Mouse (Mus musculus): ENCODE results near the gene Maf.

The Maf gene

GRCm38 (mm10) chr8:115707731-115708590 is at the start of gene Maf:
Maf (minus strand) TSS chr8:115707794.
- DNase-seq (ENCODE audit: low spot score): no peak

- DNase-seq (ENCODE audit: low spot score): no peak
Measured at GRCm38 (mm10) chr8:115756965-115757364, 49.4 kb upstream of the Maf start.

GRCm38 (mm10) chr8:115756027-115756426 is 48.4 kb upstream of the Maf start:
- DNase-seq (ENCODE audit: low spot score): no peak

- no peak for DNase-seq (ENCODE audit: low spot score)
Measured at GRCm38 (mm10) chr8:115754694-115755093, 47.1 kb upstream of the Maf start.

GRCm38 (mm10) chr8:115753801-115754200 is 46.2 kb upstream of the Maf start:
- DNase-seq (ENCODE audit: low spot score): no peak

GRCm38 (mm10) chr8:115747426-115747825 is 39.8 kb upstream of the Maf start:
- no peak for DNase-seq (ENCODE audit: low spot score)

- DNase-seq (ENCODE audit: low spot score): no peak
Measured at GRCm38 (mm10) chr8:115745648-115746047, 38.1 kb upstream of the Maf start.

GRCm38 (mm10) chr8:115743441-115743840 is 35.8 kb upstream of the Maf start:
- no peak for DNase-seq (ENCODE audit: low spot score)

GRCm38 (mm10) chr8:115742646-115743045 is 35.1 kb upstream of the Maf start:
- no peak for DNase-seq (ENCODE audit: low spot score)

- no peak for DNase-seq (ENCODE audit: low spot score)
Measured at GRCm38 (mm10) chr8:115741964-115742363, 34.4 kb upstream of the Maf start.

- DNase-seq (ENCODE audit: low spot score): no peak
Measured at GRCm38 (mm10) chr8:115739756-115740155, 32.2 kb upstream of the Maf start.

GRCm38 (mm10) chr8:115732401-115732800 is 24.8 kb upstream of the Maf start:
- DNase-seq (ENCODE audit: low spot score): no peak

- DNase-seq (ENCODE audit: low spot score): no peak
Measured at GRCm38 (mm10) chr8:115726807-115727206, 19.2 kb upstream of the Maf start.

- DNase-seq (ENCODE audit: low spot score): no peak
Measured at GRCm38 (mm10) chr8:115726231-115726630, 18.6 kb upstream of the Maf start.

GRCm38 (mm10) chr8:115719126-115719525 is 11.5 kb upstream of the Maf start:
- no peak for DNase-seq (ENCODE audit: low spot score)

- DNase-seq (ENCODE audit: low spot score): no peak
Measured at GRCm38 (mm10) chr8:115718621-115719020, 11.0 kb upstream of the Maf start.

GRCm38 (mm10) chr8:115715262-115715661 is 7.7 kb upstream of the Maf start:
- no peak for DNase-seq (ENCODE audit: low spot score)

GRCm38 (mm10) chr8:115711106-115711505 is 3.5 kb upstream of the Maf start:
- no peak for DNase-seq (ENCODE audit: low spot score)

- DNase-seq (ENCODE audit: low spot score): no peak
Measured at GRCm38 (mm10) chr8:115709931-115710330, 2.3 kb upstream of the Maf start.

GRCm38 (mm10) chr8:115708936-115709780 is 1.6 kb upstream of the Maf start:
- DNase-seq (ENCODE audit: low spot score): peak; percentile 15

GRCm38 (mm10) chr8:115706861-115707730 is 498 bp downstream of the Maf start:
- no peak for DNase-seq (ENCODE audit: low spot score)

GRCm38 (mm10) chr8:115706411-115706860 is 1.2 kb downstream of the Maf start:
- no peak for DNase-seq (ENCODE audit: low spot score)
